ENCODE assay signal across 1 mouse cellular context in the genomic region with DNA sequence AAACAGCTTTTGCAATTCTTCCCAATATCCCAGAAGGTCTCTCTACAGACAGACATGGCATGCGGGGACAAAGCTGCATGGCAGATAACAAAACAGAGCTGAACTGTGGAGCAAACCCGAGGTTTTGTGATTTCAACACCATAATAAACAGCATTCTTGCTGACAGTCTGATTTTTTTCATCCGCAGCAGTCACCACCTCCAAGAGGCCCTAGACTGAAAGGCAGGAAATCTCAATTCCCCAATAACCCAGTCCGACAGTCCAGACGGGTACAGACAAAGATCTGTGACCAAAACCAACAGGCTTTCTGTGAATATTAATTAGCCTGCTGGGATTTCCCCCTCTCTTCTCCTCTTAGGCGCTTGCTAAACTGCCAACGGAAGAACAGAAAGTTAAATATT.
TF ChIP-seq lines count a peak whose summit lies in the region.

No protein-coding gene starts in this region.

TF ChIP-seq in CH12.LX, 34 proteins besides CTCF, POLR2A, EP300 and RAD21 (continued from another document):
- TF ChIP-seq UBTF (IDR thresholded peaks at IDR 0.05; ENCODE audit: low read depth, low read length) (no peak), JUN (IDR thresholded peaks at IDR 0.05; ENCODE audit: insufficient read depth, low read depth, low read length) (no peak), RCOR1 (conservative IDR thresholded peaks at IDR 0.05; ENCODE audit: low read depth, low read length) (0 out of 2 replicates have a peak, but pooled peaks have one; percentile 18), SIN3A (IDR thresholded peaks at IDR 0.05; ENCODE audit: low read length) (peak; percentile 78), GABPA (IDR thresholded peaks at IDR 0.05; ENCODE audit: insufficient replicate concordance, low read depth, low read length) (no peak), ZC3H11A (IDR thresholded peaks at IDR 0.05; ENCODE audit: low read depth, low read length) (no peak), CHD1 (IDR thresholded peaks at IDR 0.05; ENCODE audit: low read depth, low read length) (0 out of 2 replicates have a peak, but pooled peaks have one; percentile 86), PAX5 (IDR thresholded peaks at IDR 0.05; ENCODE audit: low read length) (no peak)
